Mouse (Mus musculus) midbrain, embryonic 12.5 days (tissue): ENCODE measurements around the gene Tmem260. TPM values are rescaled to one million over a fixed set of nuclear protein-coding genes. Genes with fewer than 3 reads are reported as not detected.

ENCODE experiments used
- ATAC-seq: fragments of 200-750 bp; cut with Nextera tagmentation; 2 replicates; pipeline ENCODE4 v1.8.0; 2017; ENCODE audit warnings: low read depth, moderate TSS enrichment, moderate library complexity; ENCODE audit not compliant: low FRiP score
- H3K27ac ChIP-seq: fragments of 300-500 bp; sonication (generic); replicated peaks from 2 replicates; pipeline ENCODE4 v1.5.1; 2016; ENCODE audit warnings: mild to moderate bottlenecking
- H3K27me3 ChIP-seq: fragments of 300-500 bp; sonication (generic); 2 replicates; pipeline ENCODE4 v1.6.1; 2016; ENCODE audit warnings: mild to moderate bottlenecking
- H3K36me3 ChIP-seq: fragments of 300-500 bp; sonication (generic); 2 replicates; pipeline ENCODE4 v1.6.1; 2016
- H3K4me1 ChIP-seq: fragments of 300-500 bp; sonication (generic); 2 replicates; pipeline ENCODE4 v1.6.1; 2016
- H3K4me2 ChIP-seq: fragments of 300-500 bp; sonication (generic); replicated peaks from 2 replicates; pipeline ENCODE4 v1.6.1; 2016; ENCODE audit warnings: mild to moderate bottlenecking, moderate library complexity
- H3K4me3 ChIP-seq: fragments of 300-500 bp; sonication (generic); 2 replicates; pipeline ENCODE4 v1.5.1; 2016; ENCODE audit warnings: mild to moderate bottlenecking
- H3K9ac ChIP-seq: fragments of 300-500 bp; sonication (generic); replicated peaks from 2 replicates; pipeline ENCODE4 v1.6.1; 2016; ENCODE audit warnings: mild to moderate bottlenecking, moderate library complexity
- H3K9me3 ChIP-seq: fragments of 300-500 bp; sonication (generic); 2 replicates; pipeline ENCODE4 v1.6.1; 2016; ENCODE audit warnings: mild to moderate bottlenecking
- WGBS: fragments of 180-500 bp; shearing (Covaris S2); methylation state at CpG from one replicate; pipeline ENCODE4 v1.1.7; 2016; 5-methylcytosine and 5-hydroxymethylcytosine counted together
- polyA plus RNA-seq: library from polyadenylated mRNA; unstranded; fragments of >200 nt; fragmentation: Nextera tagmentation; extraction: Ambion mirVana; gene quantifications from 2 replicates; pipeline ENCODE4 v1.2.1, GENCODE M21; 2016

The Tmem260 gene
- polyA plus RNA-seq, 1 experiment from 2014 or later: 30.4 TPM

- ATAC-seq: no peak
- Histone ChIP-seq H3K4me3 (no peak overlapping the region), H3K9me3 (no peaks in the 10 kb centered on the region), H3K4me2 (no peak overlapping the region), H3K4me1 (peaks cover 4% of the 10 kb centered on the region; the same call in 1 of the 2 replicates), H3K9ac (no peak overlapping the region), H3K36me3 (peaks cover 15% of the 10 kb centered on the region), H3K27ac (no peak overlapping the region), H3K27me3 (no peaks in the 10 kb centered on the region)
- 85% methylated on average over 6 of the region's 6 CpGs for whole genome bisulfite sequencing
Observed at GRCm38 (mm10) chr14:48482762-48483161, 36.8 kb downstream of the Tmem260 start.

DNA sequence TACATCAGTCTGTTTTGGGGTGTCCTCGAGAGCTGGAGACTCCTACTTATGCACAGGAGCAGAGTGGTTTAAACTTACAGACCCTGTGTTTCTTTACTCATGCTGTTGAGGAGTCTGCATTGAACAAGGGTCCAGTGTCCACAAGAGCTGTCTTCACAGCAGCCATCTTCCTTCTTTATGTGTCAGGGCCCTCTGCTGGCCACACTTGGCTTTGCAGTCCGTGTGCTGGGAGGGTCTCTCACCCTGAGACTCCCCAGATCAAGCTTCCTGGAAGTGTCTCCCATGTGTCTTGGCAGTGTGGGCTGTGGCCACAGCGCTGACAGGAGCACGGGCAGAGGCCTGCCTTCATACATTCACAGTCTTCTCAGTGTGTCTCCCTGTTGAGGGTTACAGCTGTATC is 48.0 kb downstream of the Tmem260 start:
- no peak overlapping the region for H3K4me3 ChIP-seq
- H3K9me3 ChIP-seq: no peaks in the 10 kb centered on the region
- H3K36me3 ChIP-seq: peaks cover 21% of the 10 kb centered on the region
- 29% methylated on average over 4 of the region's 4 CpGs for WGBS
- H3K9ac ChIP-seq: no peak overlapping the region
- H3K4me2 ChIP-seq: no peak overlapping the region
- no peaks in the 10 kb centered on the region for H3K27me3 ChIP-seq
- H3K27ac ChIP-seq: no peak overlapping the region
- H3K4me1 ChIP-seq: peaks cover 6% of the 10 kb centered on the region; the same call in 1 of the 2 replicates
- ATAC-seq: no peak

DNA sequence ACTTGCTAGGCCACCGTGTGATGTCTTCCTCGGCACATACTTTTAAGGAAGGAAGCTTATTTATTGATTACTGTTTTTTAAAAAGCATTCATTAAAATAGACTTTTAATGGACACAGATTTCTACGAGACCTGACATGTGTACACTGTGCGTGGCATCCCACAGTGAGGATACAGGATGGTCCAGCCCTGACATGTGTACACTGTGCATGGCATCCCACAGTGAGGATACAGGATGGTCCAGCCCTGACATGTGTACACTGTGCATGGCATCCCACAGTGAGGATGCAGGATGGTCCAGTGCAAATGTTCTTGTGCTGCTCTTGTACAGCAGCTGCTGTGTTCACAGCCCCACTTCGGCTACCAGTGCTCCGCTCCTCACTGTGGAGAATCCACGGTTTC is 56.6 kb downstream of the Tmem260 start:
- Histone ChIP-seq H3K4me3 (no peak overlapping the region), H3K36me3 (peaks cover 8% of the 10 kb centered on the region; the same call in 1 of the 2 replicates), H3K4me1 (peaks cover 18% of the 10 kb centered on the region), H3K9ac (no peak overlapping the region), H3K27me3 (peaks cover 20% of the 10 kb centered on the region), H3K27ac (no peak overlapping the region), H3K9me3 (no peaks in the 10 kb centered on the region), H3K4me2 (no peak overlapping the region)
- 0 out of 2 replicates have a peak, but pooled peaks have one; percentile 25 for ATAC-seq
- WGBS: 94% methylated on average over 7 of the region's 7 CpGs

DNA sequence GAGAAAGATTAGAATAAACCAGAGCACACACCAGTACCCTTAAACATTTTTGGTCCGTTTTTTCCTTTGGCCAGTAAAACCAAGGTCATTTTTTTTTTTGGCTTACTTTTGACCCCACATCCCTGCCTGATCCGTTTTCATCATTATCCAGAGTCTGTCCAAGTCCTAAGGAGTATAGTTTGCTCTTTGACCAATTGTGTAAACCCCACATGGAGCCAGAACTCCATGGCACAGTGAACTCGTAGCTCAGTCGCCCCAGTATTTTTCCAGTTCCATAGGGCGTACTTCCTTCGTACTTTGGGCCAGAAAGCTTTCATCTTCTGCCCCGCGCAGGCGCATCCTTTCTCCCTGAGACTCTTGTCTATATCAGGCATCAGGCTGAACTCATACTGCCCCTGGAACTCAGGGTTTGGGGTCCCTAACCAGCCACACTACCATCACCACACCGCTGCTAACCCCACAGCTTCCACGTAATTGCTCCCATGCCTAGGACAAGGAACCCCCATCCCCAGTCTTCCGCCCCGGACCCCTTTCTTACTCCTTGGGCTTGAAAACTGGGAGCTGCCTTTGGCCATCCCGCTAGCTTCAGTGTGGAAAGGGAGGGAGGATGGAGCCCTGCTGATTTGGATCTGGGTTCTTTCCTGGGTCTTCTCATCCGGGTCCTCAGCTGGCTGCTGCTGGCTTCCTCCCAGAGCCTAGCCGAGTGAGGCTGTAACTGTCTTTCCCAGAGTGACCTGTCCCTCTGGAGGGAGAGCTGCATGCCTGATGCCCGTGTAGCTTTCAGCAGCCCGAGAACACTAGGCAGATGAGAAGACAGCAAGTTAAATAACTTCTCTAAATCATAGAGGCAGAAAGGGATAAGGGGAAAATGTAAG is 58.0 kb downstream of the Tmem260 start:
- H3K36me3 ChIP-seq: no peaks in the 10 kb centered on the region
- H3K4me2 ChIP-seq: peak overlapping the region; percentile 41
- H3K9me3 ChIP-seq: no peaks in the 10 kb centered on the region
- ATAC-seq: no peak
- no peak overlapping the region for H3K27ac ChIP-seq
- peak overlapping the region; percentile 46 for H3K9ac ChIP-seq
- 18% methylated on average over 18 of the region's 18 CpGs for WGBS
- H3K4me3 ChIP-seq: no peak overlapping the region
- peaks cover 18% of the 10 kb centered on the region for H3K4me1 ChIP-seq
- peaks cover 28% of the 10 kb centered on the region for H3K27me3 ChIP-seq

- peaks cover 18% of the 10 kb centered on the region for H3K4me1 ChIP-seq
- WGBS: 11% methylated on average over 9 of the region's 9 CpGs
- H3K36me3 ChIP-seq: peaks cover 5% of the 10 kb centered on the region; the same call in 1 of the 2 replicates
- no peak overlapping the region for H3K4me3 ChIP-seq
- no peak for ATAC-seq
- H3K9me3 ChIP-seq: no peaks in the 10 kb centered on the region
- peak overlapping the region; percentile 41 for H3K4me2 ChIP-seq
- 0 out of 2 replicates have a peak overlapping the region, but pooled peaks have one; percentile 46 for H3K9ac ChIP-seq
- peaks cover 34% of the 10 kb centered on the region for H3K27me3 ChIP-seq
- H3K27ac ChIP-seq: no peak overlapping the region
Observed at GRCm38 (mm10) chr14:48504566-48504950, 58.6 kb downstream of the Tmem260 start.

GRCm38 (mm10) chr14:48505606-48506005 is 59.7 kb downstream of the Tmem260 start:
- ATAC-seq: no peak
- H3K9me3 ChIP-seq: no peaks in the 10 kb centered on the region
- H3K36me3 ChIP-seq: peaks cover 11% of the 10 kb centered on the region
- peaks cover 45% of the 10 kb centered on the region for H3K27me3 ChIP-seq
- H3K27ac ChIP-seq: no peak overlapping the region
- H3K4me3 ChIP-seq: no peak overlapping the region
- no peak overlapping the region for H3K9ac ChIP-seq
- H3K4me2 ChIP-seq: no peak overlapping the region
- peaks cover 23% of the 10 kb centered on the region for H3K4me1 ChIP-seq
- 93% methylated on average over 12 of the region's 12 CpGs for WGBS

GRCm38 (mm10) chr14:48507376-48507775 is 61.5 kb downstream of the Tmem260 start:
- Histone ChIP-seq H3K36me3 (peaks cover 11% of the 10 kb centered on the region), H3K4me2 (no peak overlapping the region), H3K27ac (no peak overlapping the region), H3K4me1 (peaks cover 37% of the 10 kb centered on the region), H3K9ac (no peak overlapping the region), H3K4me3 (no peak overlapping the region), H3K27me3 (peaks cover 60% of the 10 kb centered on the region), H3K9me3 (no peaks in the 10 kb centered on the region)
- WGBS: 85% methylated on average over 8 of the region's 8 CpGs
- ATAC-seq: no peak

DNA sequence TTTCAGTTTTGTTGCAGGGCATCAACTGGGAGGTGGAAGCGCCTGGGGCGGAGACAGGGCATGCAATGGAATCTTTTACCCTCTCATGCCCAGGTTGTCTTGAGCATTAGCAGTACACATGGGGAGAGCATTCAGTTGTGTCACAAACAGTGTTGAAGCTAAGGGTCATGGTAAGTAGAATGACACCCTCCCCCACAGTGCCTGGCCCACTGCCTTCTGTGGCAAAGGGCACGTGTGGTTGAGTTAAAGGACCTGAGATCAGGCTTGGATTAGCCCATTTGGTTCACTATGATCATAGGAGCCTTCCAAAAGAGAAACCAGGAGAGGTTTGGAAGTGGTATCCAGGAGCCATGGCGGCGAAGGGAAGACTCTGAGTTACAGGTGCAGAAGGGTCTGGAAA is 63.2 kb downstream of the Tmem260 start:
- no peak overlapping the region for H3K9ac ChIP-seq
- ATAC-seq: no peak
- WGBS: 92% methylated on average over 5 of the region's 5 CpGs
- H3K4me2 ChIP-seq: no peak overlapping the region
- no peak overlapping the region for H3K4me3 ChIP-seq
- no peak overlapping the region for H3K27ac ChIP-seq
- peaks cover 11% of the 10 kb centered on the region for H3K36me3 ChIP-seq
- peaks cover 50% of the 10 kb centered on the region for H3K27me3 ChIP-seq
- H3K9me3 ChIP-seq: no peaks in the 10 kb centered on the region
- H3K4me1 ChIP-seq: peaks cover 46% of the 10 kb centered on the region

DNA sequence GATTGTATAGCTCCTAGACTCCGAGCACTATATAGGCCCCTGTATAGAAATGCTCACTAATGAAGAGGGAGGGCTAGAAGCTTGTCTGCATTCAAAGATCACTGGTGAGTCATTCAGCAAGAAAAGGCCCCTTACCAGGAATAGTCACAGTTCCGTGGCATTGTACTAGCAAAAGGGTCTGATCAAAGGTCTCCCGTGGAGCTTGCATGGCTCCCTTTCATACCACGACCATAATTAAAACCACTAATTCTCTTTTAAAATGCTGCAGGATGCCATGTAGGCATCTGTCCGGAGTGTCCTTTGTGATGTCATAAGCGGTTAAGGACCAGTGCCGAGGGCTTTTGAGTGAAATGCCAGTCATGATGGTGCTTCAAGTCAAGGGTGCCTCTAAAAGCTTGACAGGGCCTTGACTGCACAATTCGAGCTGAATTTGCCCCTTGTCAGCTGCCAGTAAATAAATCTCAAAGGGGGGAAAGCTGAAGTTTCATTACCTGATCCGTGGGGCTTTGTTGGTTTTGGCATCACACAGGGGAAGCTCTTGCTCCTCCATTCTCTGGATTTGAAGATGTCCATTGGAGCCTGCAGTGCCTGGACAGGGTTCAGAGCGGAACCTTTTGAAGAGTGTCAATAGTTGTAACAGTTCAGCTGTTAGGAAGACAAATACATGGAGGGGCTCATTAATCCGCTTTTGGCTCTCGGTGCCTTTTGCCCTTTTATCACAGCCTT is 67.3 kb downstream of the Tmem260 start:
- Histone ChIP-seq H3K9ac (no peak overlapping the region), H3K4me2 (peak overlapping the region; percentile 3; the same call in 1 of the 2 replicates), H3K4me3 (no peak overlapping the region), H3K36me3 (peaks cover 11% of the 10 kb centered on the region), H3K9me3 (no peaks in the 10 kb centered on the region), H3K4me1 (peaks cover 44% of the 10 kb centered on the region), H3K27me3 (peaks cover 64% of the 10 kb centered on the region), H3K27ac (0 out of 2 replicates have a peak overlapping the region, but pooled peaks have one; percentile 36)
- ATAC-seq: peak; percentile 94
- 10% methylated on average over 12 of the region's 12 CpGs for WGBS

DNA sequence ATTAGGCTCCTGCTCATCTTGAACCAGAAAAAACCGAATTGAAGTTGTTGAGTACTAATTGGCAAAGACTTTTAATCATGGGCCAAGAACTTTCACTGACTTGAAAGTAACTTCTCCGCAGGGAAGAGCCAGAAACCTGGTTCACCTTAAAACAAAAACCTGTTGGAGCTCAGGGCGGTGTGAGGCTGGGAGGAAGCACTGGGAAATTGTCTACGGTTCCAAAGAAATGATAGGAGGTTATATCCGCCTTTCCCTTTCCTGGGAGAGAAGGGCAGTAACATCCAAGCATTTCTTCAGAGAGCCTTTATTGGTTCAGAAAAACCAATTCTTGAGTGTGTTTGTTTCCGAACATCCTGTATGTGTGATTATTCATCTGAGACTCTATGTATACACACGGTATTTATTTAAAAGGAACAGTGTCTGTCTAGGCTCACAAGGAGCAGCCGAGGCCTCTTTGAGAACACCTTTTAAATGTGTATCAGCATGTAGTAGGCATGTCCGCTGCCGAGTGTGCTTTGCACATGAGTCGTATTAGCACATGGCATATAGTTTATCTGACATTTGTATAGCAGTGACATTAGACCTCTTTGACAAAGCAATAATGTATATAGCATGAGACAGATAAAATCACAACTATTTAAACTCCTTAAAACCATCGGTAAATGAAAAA is 68.0 kb downstream of the Tmem260 start:
- Histone ChIP-seq H3K9me3 (no peaks in the 10 kb centered on the region), H3K4me2 (no peak overlapping the region), H3K9ac (no peak overlapping the region), H3K4me3 (no peak overlapping the region), H3K36me3 (peaks cover 11% of the 10 kb centered on the region), H3K4me1 (peaks cover 44% of the 10 kb centered on the region), H3K27me3 (peaks cover 64% of the 10 kb centered on the region), H3K27ac (no peak overlapping the region)
- no peak for ATAC-seq
- WGBS: 40% methylated on average over 12 of the region's 12 CpGs

- H3K27me3 ChIP-seq: peaks cover 57% of the 10 kb centered on the region
Observed at GRCm38 (mm10) chr14:48514620-48515019, 68.7 kb downstream of the Tmem260 start.

More at GRCm38 (mm10) chr14:48514620-48515019, 68.7 kb downstream of the Tmem260 start:
- 28% methylated on average over 7 of the region's 7 CpGs for WGBS
- Histone ChIP-seq H3K9me3 (no peaks in the 10 kb centered on the region), H3K4me1 (peaks cover 44% of the 10 kb centered on the region), H3K36me3 (peaks cover 5% of the 10 kb centered on the region; the same call in 1 of the 2 replicates), H3K4me3 (no peak overlapping the region), H3K4me2 (no peak overlapping the region), H3K9ac (no peak overlapping the region), H3K27ac (no peak overlapping the region)
- no peak for ATAC-seq
